Mouse (Mus musculus) liver, embryonic 16.5 days (tissue): ENCODE results near the gene Gm17374. TPM values are rescaled to one million over a fixed set of nuclear protein-coding genes. Genes with fewer than 3 reads are reported as not detected.
"Not testable (repeated sequence)": the region's sequence is repeated elsewhere in the genome, so short reads cannot be mapped to it uniquely, and the experiment has no call there.

ENCODE experiments used
- ATAC-seq: fragments of 200-750 bp; cut with Nextera tagmentation; 2 replicates; pipeline ENCODE4 v1.8.0; 2017; ENCODE audit warnings: low read depth, mild to moderate bottlenecking, moderate number of reproducible peaks, moderate library complexity
- H3K27ac ChIP-seq: fragments of 300-500 bp; sonication (generic); 2 replicates; pipeline ENCODE4 v1.5.1; 2014; ENCODE audit warnings: mild to moderate bottlenecking, low read length
- H3K27me3 ChIP-seq: fragments of 300-500 bp; sonication (generic); 2 replicates; pipeline ENCODE4 v1.6.1; 2014; ENCODE audit warnings: low read depth, low read length, mixed read lengths; ENCODE audit not compliant: control insufficient read depth, insufficient read depth
- H3K36me3 ChIP-seq: fragments of 300-500 bp; sonication (generic); 2 replicates; pipeline ENCODE4 v1.6.1; 2014; ENCODE audit warnings: mild to moderate bottlenecking; ENCODE audit not compliant: control insufficient read depth, insufficient read depth
- H3K4me1 ChIP-seq: fragments of 300-500 bp; sonication (generic); 2 replicates; pipeline ENCODE4 v1.6.1; 2014; ENCODE audit warnings: low read depth, low read length, mixed read lengths; ENCODE audit not compliant: control insufficient read depth
- H3K4me2 ChIP-seq: fragments of 300-500 bp; sonication (generic); 2 replicates; pipeline ENCODE4 v1.6.1; 2014; ENCODE audit warnings: low read depth, low read length, mixed read lengths
- H3K4me3 ChIP-seq: fragments of 300-500 bp; sonication (generic); 2 replicates; pipeline ENCODE4 v1.5.1; 2014; ENCODE audit warnings: low read depth, mild to moderate bottlenecking, low read length
- H3K9ac ChIP-seq: fragments of 300-500 bp; sonication (generic); 2 replicates; pipeline ENCODE4 v1.6.1; 2014; ENCODE audit warnings: low read depth, low read length
- H3K9me3 ChIP-seq: fragments of 300-500 bp; sonication (generic); replicated peaks from 2 replicates; pipeline ENCODE4 v1.6.1; 2016; ENCODE audit warnings: low read length; ENCODE audit not compliant: control insufficient read depth
- WGBS: fragments of 180-500 bp; shearing (Covaris S2); extraction: QIAGEN DNeasy Blood & Tissue Kit; methylation state at CpG from one replicate; pipeline ENCODE4 v1.1.7; 2014; ENCODE audit not compliant: insufficient replicate concordance; 5-methylcytosine and 5-hydroxymethylcytosine counted together
- polyA plus RNA-seq: library from polyadenylated mRNA; unstranded; fragments of >200 nt; fragmentation: Nextera tagmentation; extraction: Ambion mirVana; gene quantifications from 2 replicates; pipeline ENCODE4 v1.2.1, GENCODE M21; 2015

The Gm17374 gene
- polyA plus RNA-seq, 1 experiment from 2014 or later, result not detected

DNA sequence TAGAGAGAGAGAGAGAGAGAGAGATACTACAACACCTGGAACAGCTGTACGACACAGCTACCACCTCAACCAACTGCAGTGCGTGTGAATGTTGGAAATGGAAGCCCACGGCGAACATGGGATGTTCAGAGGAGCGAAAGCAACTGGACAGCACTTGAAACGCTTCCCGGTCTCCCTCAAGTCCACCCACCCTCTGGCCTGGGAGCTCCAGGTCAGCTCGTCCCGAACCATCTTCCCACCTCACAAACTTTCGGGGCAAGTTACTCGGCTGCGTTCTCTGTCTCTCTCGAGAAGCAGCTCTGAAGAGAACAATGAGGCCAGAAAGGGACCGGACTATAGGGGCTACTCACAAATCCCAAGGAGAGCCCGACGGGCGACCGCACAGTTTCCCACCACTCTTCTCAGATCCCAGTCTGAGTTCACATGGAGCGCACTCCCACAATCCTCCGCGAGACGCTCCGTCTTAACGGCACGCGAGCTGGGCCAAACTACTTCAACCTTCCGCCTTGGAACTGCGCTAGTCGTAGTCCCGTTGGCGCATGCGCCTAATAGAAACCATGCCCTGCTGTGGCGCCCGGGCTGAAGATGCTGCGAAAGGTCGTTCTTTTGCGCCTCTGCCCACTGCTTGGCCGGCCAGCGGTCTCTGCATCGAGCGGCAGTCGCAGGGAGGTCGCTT is 18.4 kb downstream of the Gm17374 start, which contains the start of the genes Esf1 and Ndufaf5:
Gene Esf1 (minus strand): TSS at position 438 of the 676 bp plus-strand sequence.
Gene Ndufaf5 (plus strand): TSS at position 523 of the 676 bp plus-strand sequence.
- H3K36me3 ChIP-seq, result peaks cover 4% of the 10 kb centered on the region
- peak within 1 kb of the TSS; percentile 86 for H3K9ac ChIP-seq
- peak; percentile 99 for ATAC-seq
- peak within 1 kb of the TSS; percentile 90 for H3K4me3 ChIP-seq
- WGBS, result under 1% methylated on average over 43 of the region's 43 CpGs
- no peaks in the 10 kb centered on the region for H3K9me3 ChIP-seq
- H3K27ac ChIP-seq, result peak within 1 kb of the TSS; percentile 82
- H3K4me2 ChIP-seq, result peak within 1 kb of the TSS; percentile 96
- H3K27me3 ChIP-seq, result no peaks in the 10 kb centered on the region
- H3K4me1 ChIP-seq, result peaks cover 14% of the 10 kb centered on the region

DNA sequence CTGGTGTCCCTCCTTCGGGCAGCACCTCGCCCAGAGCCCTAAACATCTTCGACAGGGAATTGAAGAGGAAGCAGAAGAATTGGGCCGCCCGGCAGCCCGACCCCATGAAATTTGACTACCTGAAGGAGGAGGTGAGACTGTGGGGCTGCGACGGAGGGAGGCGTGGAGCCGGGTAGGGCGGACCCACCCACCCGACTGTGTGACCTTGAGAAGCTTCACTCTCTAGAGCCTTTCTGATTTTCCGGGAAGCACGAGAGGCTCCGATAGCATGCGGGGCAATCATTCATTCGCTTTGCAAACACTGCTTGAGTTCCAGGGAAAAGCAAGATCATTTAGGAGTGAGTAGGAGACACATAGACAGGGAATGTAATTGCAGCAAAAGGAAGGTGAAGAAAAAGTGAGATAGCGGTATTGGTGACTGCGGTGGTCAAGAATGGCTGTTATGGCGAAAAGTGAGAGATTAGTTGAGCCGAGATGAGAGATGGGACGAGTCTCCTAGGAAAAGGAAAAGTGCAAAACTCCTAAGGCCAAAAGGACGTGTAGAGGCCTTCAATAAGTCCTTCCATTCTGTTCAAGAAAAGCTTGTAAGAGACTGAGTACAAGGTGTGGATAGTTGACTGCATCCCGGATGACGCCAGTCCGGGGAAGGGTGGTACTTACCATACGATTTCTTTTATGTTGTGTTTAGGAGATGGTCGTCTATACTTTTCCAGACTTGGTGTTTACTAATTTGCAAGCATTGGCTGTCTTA is 19.1 kb downstream of the Gm17374 start:
- peak; percentile 64 for ATAC-seq
- Histone ChIP-seq H3K9me3 (no peaks in the 10 kb centered on the region), H3K4me1 (peaks cover 14% of the 10 kb centered on the region), H3K9ac (peak overlapping the region; percentile 86), H3K27me3 (no peaks in the 10 kb centered on the region), H3K36me3 (peaks cover 4% of the 10 kb centered on the region), H3K4me2 (peak overlapping the region; percentile 96), H3K27ac (peak overlapping the region; percentile 82), H3K4me3 (peak overlapping the region; percentile 90)
- WGBS, result 5% methylated on average over 28 of the region's 28 CpGs

DNA sequence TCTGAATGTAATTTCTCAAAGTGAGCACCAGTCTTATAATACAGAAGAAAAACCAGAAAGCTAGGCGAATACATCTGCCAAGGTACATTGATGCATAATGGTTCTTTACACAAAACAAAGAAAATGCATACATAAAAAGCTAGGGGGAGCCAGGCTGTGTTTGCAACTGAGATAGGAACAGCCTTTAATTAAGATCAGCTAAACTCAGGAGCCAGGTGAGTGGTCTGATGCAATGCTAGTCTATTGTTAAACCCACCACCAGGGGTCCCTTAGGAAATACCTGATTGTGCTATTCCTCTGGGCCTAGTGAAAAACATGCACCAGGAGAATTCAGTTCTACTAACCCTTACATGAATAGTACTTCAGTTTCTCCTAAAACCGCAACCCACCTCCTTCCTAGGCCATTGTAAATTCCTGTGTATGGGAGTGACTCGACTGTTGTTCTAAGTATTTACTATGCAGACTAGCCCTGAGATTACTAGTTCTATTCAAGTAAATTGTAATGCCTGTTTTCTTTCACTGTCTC is 33.9 kb downstream of the Gm17374 start:
- H3K27me3 ChIP-seq, ATAC-seq, H3K4me3 ChIP-seq, H3K36me3 ChIP-seq, H3K9me3 ChIP-seq, H3K4me2 ChIP-seq, H3K4me1 ChIP-seq, H3K9ac ChIP-seq, H3K27ac ChIP-seq: not testable (repeated sequence)
- 75% methylated on average over 3 of the region's 3 CpGs for WGBS

DNA sequence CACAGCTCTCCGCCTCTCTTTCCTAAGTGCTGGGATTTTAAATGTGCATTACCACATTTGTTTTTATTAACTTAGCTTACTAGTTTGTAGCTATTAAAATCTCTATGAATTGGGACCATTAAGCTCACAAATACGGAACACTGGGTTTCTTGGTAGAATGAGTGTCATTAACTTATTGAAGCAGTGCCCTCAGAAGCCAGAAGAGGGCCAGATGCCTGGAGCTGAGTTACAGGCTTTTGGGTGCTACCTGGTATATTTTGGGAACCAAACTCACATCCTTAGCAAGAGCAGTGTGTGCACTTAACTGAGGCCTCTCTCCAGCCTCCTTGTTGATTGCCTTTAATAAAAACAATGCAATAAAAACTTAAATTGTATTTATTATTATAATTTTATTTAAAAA is 48.9 kb downstream of the Gm17374 start:
- H3K27me3 ChIP-seq, result no peaks in the 10 kb centered on the region

GRCm38 (mm10) chr2:140202573-140202972 is 50.7 kb downstream of the Gm17374 start:
- H3K36me3 ChIP-seq, result no peaks in the 10 kb centered on the region
- H3K9ac ChIP-seq, result no peak overlapping the region
- no peak overlapping the region for H3K27ac ChIP-seq
- H3K9me3 ChIP-seq, result no peaks in the 10 kb centered on the region
- no peaks in the 10 kb centered on the region for H3K27me3 ChIP-seq
- no peaks in the 10 kb centered on the region for H3K4me1 ChIP-seq
- no peak overlapping the region for H3K4me3 ChIP-seq
- 35% methylated on average over 5 of the region's 5 CpGs for WGBS
- 0 out of 2 replicates have a peak, but pooled peaks have one; percentile 11 for ATAC-seq
- H3K4me2 ChIP-seq, result no peak overlapping the region

More for the DNA sequence above, 48.9 kb downstream of the Gm17374 start:
- Histone ChIP-seq H3K9me3 (no peaks in the 10 kb centered on the region), H3K36me3 (no peaks in the 10 kb centered on the region), H3K4me2 (no peak overlapping the region), H3K4me3 (no peak overlapping the region), H3K4me1 (no peaks in the 10 kb centered on the region), H3K27ac (no peak overlapping the region), H3K9ac (no peak overlapping the region)
- 67% methylated on average over 2 of the region's 2 CpGs for WGBS
- ATAC-seq, result no peak

Other genes with a start within 250 kb of the Gm17374 start
- 11.8 and 12.0 TPM in 2 replicates for gene Tasp1, start 85.2 kb upstream of the Gm17374 start, polyA plus RNA-seq
- gene Esf1, start 18.5 kb downstream of the Gm17374 start, polyA plus RNA-seq, result 7.5 and 8.9 TPM in 2 replicates
- 5.9 and 6.6 TPM in 2 replicates for gene Ndufaf5, start 18.6 kb downstream of the Gm17374 start, polyA plus RNA-seq
- not detected in 2 replicates for gene Sel1l2, start 237.7 kb downstream of the Gm17374 start, polyA plus RNA-seq
- 5.5 and 5.6 TPM in 2 replicates for gene Macrod2, start 243.3 kb downstream of the Gm17374 start, polyA plus RNA-seq